Mouse (Mus musculus) forelimb bud, embryonic 11.5 days (tissue): Measurements from ENCODE around the gene Pafah1b2.

Source experiments
- DNase-seq: peaks from one replicate; pipeline ENCODE4 v3.0.0-alpha.2; 2012; ENCODE audit warnings: low read depth, low spot score

Gene Pafah1b2

DNA sequence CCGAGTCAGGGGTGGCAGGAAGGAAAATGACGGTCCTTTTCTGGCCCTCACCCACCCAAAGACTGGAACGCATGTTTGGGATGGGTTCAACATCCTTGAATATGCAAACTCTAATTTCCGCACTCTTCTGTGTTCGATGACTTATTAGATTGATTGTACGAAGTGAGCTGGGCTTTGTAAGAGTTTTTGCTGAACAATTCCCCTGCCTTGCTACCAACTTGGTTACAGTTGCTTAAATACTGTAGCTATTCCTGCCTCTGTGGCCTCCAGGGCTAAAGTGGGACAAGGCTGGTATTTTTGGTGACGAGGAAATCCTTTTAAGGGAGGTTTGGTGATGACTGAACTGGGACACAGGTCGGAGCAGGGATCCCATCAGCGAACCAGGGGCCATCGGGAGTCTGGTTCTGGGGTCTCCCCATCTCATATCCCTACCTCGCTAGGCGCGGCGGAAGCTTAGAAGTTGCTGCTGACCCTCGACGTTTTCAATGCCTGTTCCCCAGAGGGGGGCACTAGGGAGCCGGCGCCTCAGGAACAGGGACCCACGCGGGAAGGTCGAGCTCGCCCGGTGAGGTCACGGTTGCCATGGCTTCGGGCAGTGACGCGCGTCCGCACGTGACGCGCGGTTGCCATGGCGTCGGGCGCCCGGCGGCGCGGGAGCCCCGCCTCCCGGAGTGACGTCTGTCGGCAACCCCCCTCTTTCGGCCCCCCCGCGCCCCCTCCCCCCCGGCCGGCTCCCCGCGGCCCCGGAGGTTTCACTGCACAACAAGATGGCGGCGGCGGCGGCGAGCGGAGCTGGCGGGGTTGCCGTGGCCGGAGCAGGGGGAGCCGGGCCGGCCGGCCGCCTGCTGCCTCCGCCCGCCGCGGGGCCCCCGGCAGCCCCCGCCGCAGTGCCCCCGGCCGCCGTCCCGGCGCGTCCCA lies at the start of gene Pafah1b2, which contains the start of gene Sik3:
Gene Pafah1b2, minus strand, starts transcription at position 600 of the 918 bp plus-strand sequence.
Gene Sik3, plus strand, starts transcription at position 730 of the 918 bp plus-strand sequence.
- peak; percentile 96 for DNase-seq

DNA sequence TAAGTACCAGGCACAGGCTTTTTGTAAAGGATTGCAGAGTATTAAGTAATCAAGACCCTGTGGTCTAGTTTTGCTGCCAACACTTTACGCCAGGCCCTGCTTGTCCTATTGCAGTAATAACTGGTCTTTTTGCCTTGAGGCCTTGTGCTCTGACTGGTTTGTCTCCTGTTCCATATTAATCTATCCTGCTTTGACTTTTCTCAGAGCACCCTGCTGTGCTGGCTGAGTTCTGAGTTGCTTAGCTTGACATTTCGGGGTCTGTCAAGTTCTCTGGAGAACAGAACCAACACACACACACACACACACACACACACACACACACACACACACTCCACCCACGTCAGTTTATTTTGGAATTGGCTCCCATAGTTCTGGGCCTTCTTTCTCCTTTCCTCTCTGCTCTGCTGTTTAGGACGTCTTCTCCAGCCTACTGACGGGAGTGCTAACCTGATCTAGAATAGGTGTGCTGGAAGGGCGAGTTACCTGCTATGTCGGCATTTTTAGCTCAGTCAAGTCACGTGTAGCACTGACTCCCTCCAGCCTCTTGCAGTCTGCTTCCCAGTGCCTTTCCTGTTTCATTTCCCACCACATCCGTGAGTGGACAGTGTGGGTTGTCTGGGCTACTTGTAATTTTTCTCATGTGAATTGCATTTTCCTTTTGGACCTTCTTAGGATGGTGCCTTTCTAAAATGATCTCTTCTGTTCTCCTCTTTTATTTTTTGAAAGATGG lies 49.4 kb upstream of the Pafah1b2 start:
- no peak for DNase-seq

DNA sequence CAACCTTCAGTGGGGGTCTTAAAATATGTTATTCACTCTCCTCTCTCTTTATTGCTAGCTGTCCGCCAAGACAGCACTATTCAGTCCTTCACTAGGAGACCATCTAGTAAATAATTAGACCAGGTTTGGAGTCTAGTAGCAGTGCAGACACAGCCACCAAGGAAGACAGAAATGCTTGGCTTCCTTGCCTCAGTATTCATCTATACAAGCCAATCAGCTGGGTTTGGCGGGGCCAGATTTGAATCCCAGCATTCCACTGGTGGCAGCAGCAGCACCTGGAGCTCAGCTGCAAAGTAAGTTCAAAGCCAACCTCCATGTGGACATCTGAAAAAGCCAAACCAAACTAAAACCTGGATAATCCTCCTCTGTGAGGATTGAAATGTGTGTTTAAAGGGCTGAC lies 47.8 kb upstream of the Pafah1b2 start:
- DNase-seq: no peak

DNA sequence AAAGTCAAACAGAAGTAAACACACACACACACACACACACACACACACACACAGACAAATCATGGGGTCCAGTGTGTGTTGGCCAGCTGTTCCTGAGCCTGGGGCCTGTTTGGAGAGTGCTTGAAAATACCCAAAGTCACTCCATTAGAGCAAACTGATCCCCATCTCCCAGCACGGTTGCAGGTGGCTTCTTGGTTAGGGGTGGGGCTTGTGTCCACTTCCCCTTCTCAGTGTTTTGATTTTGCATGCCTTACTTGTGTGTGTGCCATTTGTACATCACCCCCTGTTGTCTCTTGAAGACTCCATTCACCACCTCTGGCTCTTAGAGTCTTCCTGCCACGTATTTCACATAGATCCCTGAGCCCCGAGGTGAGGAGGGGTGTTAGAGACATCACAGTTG lies 45.6 kb upstream of the Pafah1b2 start:
- no peak for DNase-seq

DNA sequence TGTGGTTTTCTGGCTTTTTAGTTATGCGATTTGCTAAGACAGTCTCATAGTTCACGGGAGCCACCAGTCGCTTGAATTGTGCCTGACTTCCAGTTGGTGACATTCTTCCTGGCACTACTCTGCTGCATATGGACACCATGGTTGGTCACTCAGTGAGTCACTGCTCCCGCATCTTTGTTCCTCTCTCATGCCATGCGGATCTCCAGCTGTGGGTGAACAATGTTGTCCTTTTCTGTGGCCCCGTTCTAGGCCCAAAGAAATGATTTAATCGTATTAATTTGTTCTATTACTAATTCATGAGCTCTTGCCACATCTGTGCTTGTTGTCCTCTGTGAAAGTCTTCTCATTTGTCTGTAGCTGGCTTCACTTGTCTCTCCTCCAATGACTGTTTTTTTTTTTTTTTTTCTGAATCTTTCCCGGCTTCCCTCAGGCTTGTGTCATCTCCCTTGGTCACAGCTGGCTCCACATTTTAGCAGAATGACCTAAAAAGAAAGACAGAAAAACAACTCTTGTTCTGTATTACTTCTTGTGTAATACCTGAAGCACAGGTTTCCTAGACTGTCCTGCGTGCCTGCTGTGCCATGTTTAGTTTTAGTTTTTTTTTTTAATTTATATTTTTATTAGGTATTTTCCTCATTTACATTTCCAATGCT lies 40.6 kb upstream of the Pafah1b2 start:
- no peak for DNase-seq

DNA sequence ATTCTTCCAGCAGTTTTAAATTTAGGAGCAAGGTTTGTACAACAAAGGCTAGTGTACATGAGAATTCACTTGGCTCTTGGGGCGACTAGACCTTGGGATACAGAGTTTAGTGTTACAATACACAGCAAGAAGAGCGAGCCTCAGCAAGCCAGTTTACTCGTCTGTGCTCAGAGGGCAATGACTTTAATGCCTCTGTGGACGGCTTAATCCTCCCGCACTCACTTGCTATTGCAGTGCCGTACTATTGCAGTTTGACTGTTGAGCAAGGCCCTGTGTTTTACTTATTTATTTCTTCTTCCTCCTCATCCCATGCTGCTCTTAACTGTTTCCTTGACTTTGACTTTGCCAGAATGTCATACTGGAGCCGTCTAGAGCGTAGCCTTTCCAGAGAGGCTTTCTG lies 37.7 kb upstream of the Pafah1b2 start:
- no peak for DNase-seq

DNA sequence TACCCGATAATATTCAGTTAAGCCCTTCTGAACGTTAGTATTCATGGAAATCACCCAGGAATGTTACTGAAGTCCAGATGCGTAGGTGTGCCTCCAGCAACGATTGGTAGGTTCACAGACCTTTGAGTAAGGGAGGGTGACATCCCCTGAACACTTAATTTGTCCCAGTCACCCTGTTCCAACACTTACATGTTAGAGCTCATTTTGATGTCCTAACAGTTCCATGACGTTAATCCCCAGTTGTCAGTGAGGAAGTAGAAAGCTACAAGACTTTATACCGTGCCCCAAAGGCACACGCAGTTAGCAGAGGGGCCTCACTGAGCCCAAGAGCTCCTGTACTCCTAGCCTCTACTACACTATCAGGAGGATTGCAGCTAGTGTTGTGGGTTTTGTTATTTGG lies 37.0 kb upstream of the Pafah1b2 start:
- DNase-seq: no peak

DNA sequence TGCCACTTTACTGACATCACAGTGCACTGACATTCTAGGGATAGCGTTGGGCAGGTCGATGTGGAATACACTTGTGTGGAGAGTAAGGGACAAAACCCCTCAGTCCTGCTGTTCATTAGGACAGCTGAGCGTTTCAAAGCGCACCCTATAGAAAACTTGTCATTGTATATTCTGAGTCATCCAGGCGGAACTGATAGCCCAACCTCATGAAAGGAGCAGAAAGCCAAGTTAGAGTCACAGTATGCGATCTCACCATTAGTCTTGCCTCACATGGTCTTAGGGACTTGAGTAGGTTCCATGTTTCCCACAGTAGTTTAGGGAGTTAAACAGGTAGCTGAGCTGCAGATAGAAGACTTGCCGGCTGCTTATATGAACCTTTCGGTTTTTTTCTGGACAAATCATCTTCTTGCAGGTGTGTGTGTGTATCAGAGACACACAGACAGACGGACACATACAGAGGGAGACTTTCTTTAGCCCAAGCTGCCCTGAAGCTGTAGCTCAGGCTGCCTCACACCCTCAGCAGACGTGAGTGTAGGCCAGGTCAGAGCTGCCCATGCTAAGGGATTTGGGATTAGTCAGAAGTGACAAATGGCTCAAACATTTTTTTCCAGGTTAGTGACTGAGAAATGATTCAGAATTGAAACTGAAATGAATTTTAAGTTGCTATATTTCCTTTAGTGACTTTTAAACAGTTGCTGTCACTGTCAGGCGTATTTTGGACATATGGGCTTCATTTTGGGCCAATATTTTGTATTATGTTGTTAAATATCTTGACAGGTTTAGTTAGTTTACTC lies 34.4 kb upstream of the Pafah1b2 start:
- DNase-seq: no peak

DNA sequence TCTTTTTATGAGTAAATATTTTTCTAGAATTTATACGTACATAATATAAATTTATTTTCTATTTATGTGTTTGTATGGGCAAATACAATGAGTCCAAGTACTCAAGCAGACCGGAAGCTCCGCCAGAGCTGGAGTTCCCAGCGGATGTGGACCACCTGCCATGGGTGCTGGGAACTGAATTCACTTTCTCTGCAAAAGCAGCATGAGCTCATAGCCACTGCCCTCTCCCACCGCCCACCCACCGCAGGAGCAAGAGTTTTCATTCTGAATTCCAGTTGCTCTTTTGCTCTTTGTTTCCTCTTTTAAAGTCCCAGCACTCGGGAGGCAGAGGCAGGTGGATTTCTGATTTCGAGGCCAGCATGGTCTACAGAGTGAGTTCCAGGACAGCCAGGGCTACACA lies 31.1 kb upstream of the Pafah1b2 start:
- DNase-seq: no peak

DNA sequence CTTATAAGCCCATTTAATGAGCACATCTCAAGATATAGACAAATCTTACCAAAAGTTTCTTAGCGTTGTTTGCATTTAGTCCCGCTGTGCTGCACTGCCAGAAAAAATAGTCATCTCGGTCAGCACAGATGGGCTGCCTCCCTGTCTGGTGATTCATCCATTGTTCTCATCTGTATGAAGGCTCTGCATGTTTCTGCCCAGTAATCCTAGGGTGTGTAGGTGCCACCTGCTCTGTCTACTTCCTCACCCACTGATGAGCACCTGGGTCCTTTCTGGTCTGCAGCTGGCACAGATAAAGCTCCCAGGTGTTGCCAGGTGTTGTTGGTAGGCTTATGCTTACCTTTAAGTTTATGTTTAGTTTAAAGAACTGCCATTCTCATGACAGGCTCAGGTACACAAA lies 29.9 kb upstream of the Pafah1b2 start:
- no peak for DNase-seq

DNA sequence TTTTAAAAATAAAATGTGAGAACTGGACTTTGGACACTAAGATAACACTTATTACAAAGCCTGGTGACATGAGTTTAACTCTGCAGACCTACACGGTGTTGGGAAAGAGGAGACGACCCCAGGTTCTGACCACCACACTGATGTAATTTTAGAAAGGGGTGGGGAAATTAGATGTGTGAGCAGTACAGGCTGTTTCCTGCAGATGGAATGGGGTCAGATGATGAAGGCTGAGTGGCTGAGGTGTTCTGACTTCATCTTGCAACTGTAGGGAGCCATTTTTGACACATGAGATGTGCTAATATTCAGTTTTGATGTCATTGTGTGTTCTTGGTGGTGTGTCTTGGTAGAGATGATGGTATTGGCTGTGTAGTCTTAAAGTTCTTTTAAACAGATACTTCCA lies 28.7 kb upstream of the Pafah1b2 start:
- DNase-seq: no peak

DNA sequence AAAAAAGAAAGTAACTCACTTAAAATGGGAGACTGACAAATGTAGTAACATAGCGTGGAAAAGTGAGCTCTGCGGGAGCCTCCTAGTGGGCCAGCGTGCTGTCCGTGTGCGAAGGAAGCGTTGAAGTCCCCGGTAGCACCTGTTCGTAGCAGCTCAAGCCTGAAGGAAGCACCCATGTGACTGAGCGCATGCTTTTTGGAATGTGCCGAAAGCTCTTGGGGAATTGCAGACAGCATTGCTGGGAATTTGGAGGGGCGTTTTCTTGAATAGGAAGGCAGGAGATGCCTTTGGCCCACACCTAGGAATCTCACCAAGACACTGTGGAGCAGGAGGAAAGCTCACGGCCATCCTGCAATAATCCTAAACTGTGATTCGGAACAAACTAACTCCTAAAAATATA lies 26.3 kb upstream of the Pafah1b2 start:
- DNase-seq: no peak

DNA sequence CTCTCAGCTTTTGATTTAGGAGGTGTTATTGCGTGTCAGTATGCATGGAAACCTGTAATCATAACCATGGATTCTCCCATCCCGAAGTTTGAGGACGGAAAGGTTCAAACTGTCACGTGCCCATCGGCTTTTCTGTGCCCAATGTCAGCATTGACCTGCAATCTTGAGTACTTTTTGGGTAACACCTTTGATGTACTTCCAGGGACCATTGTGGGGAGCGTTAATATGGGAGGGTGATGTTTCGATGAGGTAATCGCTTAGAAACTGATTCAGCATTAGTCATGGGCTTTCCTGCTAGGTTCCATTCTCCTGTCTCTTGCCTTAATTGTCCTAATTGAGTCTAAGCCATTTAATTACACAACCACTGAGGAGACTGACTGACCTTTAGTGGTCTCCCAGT lies 24.4 kb upstream of the Pafah1b2 start:
- DNase-seq: no peak

DNA sequence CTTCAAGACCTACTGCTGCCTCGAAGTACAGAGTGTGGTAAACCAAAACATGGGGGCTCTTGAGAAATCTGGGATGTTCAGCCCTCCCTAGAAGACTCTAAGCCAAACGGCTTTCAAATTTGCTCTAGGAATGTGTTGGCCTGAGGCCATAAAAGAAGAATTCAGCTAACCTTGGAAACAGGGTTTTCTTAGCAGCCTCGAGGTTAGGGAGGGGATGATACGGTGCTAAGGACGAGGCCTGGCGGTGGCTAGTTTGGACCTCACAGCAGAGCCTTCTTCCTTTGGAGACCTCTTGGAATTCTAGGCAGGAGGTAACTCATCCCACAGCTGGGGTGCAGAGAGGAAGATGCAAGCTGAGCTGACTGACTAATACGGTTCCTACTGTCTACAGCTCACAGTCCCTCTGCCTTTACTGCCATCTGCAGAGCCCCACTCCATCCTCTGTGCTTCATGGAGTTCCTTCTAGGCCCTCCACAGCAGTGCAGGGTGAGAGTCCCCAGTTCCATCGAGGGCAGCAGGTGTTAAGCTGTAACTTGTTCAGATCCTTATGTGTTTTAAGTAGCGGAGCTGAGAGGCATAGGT lies 22.9 kb upstream of the Pafah1b2 start:
- no peak for DNase-seq

DNA sequence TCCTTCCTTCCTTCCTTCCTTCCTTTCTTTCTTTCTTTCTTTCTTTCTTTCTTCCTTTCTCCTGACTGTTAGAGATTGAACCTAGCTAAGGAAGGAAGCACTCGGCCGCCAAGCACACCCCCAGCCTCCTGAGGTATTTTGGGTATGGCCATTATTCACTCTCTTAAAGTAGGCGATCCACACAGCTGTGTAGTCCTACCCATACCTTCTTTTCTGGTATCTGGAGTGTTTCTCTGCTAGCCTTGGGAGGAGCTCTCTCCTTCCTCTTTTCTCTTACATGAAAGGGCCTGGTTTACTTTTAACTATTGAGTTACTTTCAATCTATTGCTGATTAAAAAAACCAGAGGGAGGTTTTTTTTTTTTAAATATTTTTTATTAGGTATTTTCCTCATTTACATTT lies 21.4 kb upstream of the Pafah1b2 start:
- DNase-seq: no peak

DNA sequence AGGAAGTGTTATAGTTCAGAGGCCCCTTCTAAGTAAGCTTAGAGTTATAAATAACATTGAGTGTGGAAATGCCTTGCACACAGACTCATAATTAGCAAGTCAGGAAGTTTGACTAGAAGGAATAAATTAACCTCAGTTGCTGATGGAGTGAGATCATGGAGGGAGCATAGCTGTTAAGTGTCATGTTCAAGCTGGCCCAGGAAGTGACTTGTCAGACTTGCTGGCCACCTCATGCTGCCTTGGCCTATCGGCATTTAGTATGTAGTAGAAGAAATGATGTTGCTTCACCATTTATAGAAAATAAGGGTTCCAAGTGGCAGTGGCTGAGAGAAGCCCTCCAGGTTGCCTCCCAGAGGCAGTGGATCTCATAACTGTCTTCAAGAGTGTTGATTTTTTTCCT lies 20.6 kb upstream of the Pafah1b2 start:
- DNase-seq: no peak

DNA sequence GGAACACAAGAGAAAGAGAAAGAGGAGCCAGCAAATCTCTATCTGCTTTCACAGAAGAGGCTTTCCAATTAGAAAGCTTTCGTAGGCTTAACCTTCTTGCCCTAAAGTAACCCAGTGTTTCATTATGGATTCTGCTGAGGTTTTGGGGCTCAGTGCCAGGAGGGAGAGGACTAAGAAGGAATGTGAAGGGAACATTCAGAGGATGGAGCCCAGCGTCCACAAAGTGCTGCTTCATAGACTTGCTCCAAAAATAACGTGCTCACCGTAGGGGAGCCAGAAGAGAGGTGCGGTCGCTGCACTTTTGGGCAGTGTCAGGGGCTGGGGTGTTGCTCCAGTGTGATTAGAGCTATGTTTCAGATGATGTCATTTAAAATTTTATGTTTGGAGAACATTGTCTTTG lies 19.7 kb upstream of the Pafah1b2 start:
- DNase-seq: no peak

DNA sequence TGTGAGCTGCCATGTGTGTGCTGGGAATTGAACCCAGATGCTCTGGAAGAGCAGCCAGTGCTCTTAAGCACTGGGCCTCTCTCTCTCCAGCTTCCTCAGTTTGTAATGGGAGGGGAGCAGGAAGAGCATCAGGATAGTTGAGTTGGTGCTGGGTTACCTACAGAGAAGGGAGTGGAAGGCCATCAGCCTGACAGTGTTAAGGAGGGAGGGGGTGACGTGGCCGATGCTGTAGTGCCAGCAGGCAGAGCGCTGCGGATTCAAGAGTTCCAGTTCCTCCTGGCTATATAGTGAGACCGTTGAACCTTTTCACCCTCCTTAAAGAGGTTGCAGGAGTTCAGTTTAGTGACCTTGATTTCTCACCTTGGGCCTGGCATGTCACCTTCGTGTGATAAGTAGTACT lies 18.5 kb upstream of the Pafah1b2 start:
- no peak for DNase-seq

DNA sequence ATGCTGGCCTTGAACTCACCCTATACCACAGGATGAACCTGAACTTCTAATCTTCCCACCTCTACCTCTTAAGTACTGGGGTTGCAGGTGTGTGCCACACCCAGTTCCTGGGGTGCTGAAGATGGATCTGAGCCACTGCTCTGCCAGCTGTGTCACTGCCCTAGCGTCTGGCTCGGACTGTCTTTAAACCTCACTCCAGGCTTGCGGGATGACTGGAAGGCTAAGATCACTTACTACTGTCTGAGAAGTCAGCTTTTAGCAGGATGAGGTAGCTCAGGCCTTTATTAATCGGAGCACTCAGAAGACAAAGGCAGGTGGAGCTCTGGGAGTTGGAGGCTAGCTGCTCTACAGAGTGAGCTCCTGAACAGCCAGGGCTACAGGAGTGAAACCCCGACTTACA lies 17.7 kb upstream of the Pafah1b2 start:
- no peak for DNase-seq

DNA sequence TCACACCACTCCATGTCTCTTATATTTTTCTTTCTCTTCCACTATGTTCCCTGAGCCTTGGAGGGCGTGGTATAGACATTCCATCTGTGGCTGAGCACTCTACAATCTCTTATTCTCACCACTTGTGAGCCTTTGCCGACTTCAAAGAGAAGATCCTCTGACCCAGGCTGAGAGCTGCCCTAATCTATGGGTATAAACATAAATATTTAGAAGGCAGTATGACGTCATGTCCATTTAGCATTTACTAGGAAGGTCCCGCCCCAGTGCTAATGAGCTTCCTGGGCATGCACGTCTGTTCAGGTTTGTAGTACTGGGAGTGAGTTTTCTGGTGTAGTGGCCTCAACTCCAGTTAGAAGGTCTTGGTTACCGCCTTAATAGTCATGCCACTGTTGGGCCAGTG lies 17.0 kb upstream of the Pafah1b2 start:
- DNase-seq: no peak

DNA sequence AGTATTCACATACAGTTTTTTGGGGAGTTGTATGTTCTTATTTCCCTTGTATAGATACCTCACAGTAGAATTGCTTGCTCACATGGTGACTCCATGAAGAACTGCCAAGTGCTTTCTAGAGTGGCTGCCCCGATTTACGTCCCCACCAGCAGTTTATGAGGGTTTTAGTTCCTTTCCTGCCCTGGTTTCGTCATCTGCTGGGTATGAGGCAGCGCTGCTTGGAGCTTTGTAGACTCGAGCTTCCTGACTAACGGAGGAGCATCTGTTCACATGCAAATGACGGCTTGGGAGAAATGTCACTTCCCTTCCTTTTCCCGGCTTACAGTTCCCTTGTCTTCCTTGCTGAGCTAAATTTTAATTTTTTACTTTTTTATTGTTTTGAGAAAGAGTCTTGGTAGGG lies 15.5 kb upstream of the Pafah1b2 start:
- DNase-seq: no peak
